Mouse (Mus musculus) neural tube, embryonic 14.5 days (tissue): Measurements from ENCODE around the gene Dio2. TPM values are rescaled to one million over a fixed set of nuclear protein-coding genes. Genes with fewer than 3 reads are reported as not detected.

Source experiments
- ATAC-seq: fragments of 200-750 bp; cut with Nextera tagmentation; 2 replicates; pipeline ENCODE4 v1.8.0; 2017; ENCODE audit warnings: low read depth, mild to moderate bottlenecking, moderate TSS enrichment, moderate library complexity
- H3K27ac ChIP-seq: fragments of 300-500 bp; sonication (generic); 2 replicates; pipeline ENCODE4 v1.5.1; 2014; ENCODE audit warnings: low read depth, mild to moderate bottlenecking, control low read depth, low read length, moderate library complexity, mixed read lengths
- H3K27me3 ChIP-seq: fragments of 300-500 bp; sonication (generic); 2 replicates; pipeline ENCODE4 v1.6.1; 2014; ENCODE audit warnings: low read length; ENCODE audit not compliant: control insufficient read depth, insufficient read depth
- H3K36me3 ChIP-seq: fragments of 300-500 bp; sonication (generic); 2 replicates; pipeline ENCODE4 v1.6.1; 2014; ENCODE audit warnings: low read length, mixed read lengths; ENCODE audit not compliant: control insufficient read depth, insufficient read depth
- H3K4me1 ChIP-seq: fragments of 300-500 bp; sonication (generic); 2 replicates; pipeline ENCODE4 v1.6.1; 2014; ENCODE audit warnings: low read length; ENCODE audit not compliant: control insufficient read depth, insufficient read depth
- H3K4me2 ChIP-seq: fragments of 300-500 bp; sonication (generic); 2 replicates; pipeline ENCODE4 v1.6.1; 2014; ENCODE audit warnings: mild to moderate bottlenecking, low read depth, low read length, control low read depth
- H3K4me3 ChIP-seq: fragments of 300-500 bp; sonication (generic); 2 replicates; pipeline ENCODE4 v1.5.1; 2014; ENCODE audit warnings: low read depth, low read length, control low read depth, mixed read lengths
- H3K9ac ChIP-seq: fragments of 300-500 bp; sonication (generic); replicated peaks from 2 replicates; pipeline ENCODE4 v1.6.1; 2014; ENCODE audit warnings: low read depth, mild to moderate bottlenecking, control low read depth, low read length, mixed read lengths
- H3K9me3 ChIP-seq: fragments of 300-500 bp; sonication (generic); 2 replicates; pipeline ENCODE4 v1.6.1; 2016; ENCODE audit warnings: low read length; ENCODE audit not compliant: control insufficient read depth
- WGBS: fragments of 180-500 bp; shearing (Covaris S2); extraction: QIAGEN DNeasy Blood & Tissue Kit; methylation state at CpG from one replicate; pipeline ENCODE4 v1.1.7; 2014; 5-methylcytosine and 5-hydroxymethylcytosine counted together
- polyA plus RNA-seq: library from polyadenylated mRNA; unstranded; fragments of >200 nt; fragmentation: Nextera tagmentation; extraction: Ambion mirVana; gene quantifications from 2 replicates; pipeline ENCODE4 v1.2.1, GENCODE M21; 2014

Dio2 gene
- polyA plus RNA-seq = 0.20 and 0.21 TPM in 2 replicates

- no peaks in the 10 kb centered on the region for H3K4me1 ChIP-seq
- ATAC-seq = no peak
- H3K9me3 ChIP-seq = no peaks in the 10 kb centered on the region
- H3K27ac ChIP-seq = no peak within 1 kb of the TSS
- WGBS = 27% methylated on average over 10 of the region's 10 CpGs
- no peaks in the 10 kb centered on the region for H3K36me3 ChIP-seq
- H3K4me2 ChIP-seq = peak within 1 kb of the TSS; percentile 22; the same call in 1 of the 2 replicates
- H3K4me3 ChIP-seq = no peak within 1 kb of the TSS
- no peak within 1 kb of the TSS for H3K9ac ChIP-seq
- H3K27me3 ChIP-seq = no peaks in the 10 kb centered on the region
Measured at GRCm38 (mm10) chr12:90738388-90739223, at the start of gene Dio2. Gene Dio2, minus strand, starts transcription at chr12:90738438.

DNA sequence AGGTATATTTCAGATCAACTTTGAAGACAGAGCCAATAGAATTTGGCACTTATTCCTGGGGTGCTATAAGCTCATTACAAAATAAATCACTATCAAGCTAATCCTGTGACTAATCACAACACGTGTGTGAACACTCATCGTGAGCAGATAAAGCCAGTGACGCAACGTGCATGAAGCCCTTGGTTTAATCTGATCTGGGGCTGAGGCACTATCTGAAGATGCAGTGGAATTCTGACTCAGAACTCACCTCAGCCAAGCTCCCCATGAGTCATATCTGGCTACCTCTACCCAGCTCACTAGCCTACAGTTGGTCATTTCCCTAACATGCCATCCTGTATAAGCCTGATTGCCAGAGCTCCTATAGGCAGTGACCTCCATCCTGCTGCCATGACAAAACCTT is 43.2 kb upstream of the Dio2 start:
- Histone ChIP-seq H3K4me2 (no peak overlapping the region), H3K27ac (no peak overlapping the region), H3K4me1 (no peaks in the 10 kb centered on the region), H3K4me3 (no peak overlapping the region), H3K36me3 (no peaks in the 10 kb centered on the region), H3K27me3 (no peaks in the 10 kb centered on the region), H3K9ac (no peak overlapping the region), H3K9me3 (no peaks in the 10 kb centered on the region)
- ATAC-seq = no peak
- WGBS = 93% methylated on average over 4 of the region's 4 CpGs

- H3K9me3 ChIP-seq = no peaks in the 10 kb centered on the region
- no peak overlapping the region for H3K27ac ChIP-seq
- no peak overlapping the region for H3K4me3 ChIP-seq
- H3K4me1 ChIP-seq = no peaks in the 10 kb centered on the region
- no peak overlapping the region for H3K9ac ChIP-seq
- no peak overlapping the region for H3K4me2 ChIP-seq
- H3K27me3 ChIP-seq = no peaks in the 10 kb centered on the region
- ATAC-seq = no peak
- H3K36me3 ChIP-seq = no peaks in the 10 kb centered on the region
Measured at GRCm38 (mm10) chr12:90744752-90745151, 6.5 kb upstream of the Dio2 start.

DNA sequence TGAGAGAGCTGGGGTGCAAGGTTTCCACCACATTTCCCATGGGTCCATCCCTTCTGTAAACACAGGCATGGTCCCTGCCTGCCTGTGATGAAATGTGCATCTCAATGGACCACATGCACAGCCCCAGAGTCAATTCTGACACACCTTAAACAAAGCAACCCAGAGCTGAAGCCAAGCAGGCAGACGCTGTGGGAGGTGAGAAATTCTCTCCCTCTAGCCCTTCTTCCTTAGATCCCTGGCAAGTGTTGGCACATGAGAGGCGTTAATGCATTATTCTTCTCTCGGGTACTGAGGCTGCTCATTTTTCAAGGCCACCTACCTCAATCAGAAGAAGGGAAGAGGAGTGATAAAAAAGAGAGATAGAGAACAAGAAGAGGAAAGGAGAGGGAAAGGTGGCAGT is 5.4 kb upstream of the Dio2 start:
- no peaks in the 10 kb centered on the region for H3K27me3 ChIP-seq
- H3K9ac ChIP-seq = no peak overlapping the region
- 61% methylated on average over 3 of the region's 3 CpGs for WGBS
- no peaks in the 10 kb centered on the region for H3K9me3 ChIP-seq
- H3K4me1 ChIP-seq = no peaks in the 10 kb centered on the region
- H3K36me3 ChIP-seq = no peaks in the 10 kb centered on the region
- no peak for ATAC-seq
- no peak overlapping the region for H3K4me3 ChIP-seq
- H3K4me2 ChIP-seq = no peak overlapping the region
- H3K27ac ChIP-seq = no peak overlapping the region

DNA sequence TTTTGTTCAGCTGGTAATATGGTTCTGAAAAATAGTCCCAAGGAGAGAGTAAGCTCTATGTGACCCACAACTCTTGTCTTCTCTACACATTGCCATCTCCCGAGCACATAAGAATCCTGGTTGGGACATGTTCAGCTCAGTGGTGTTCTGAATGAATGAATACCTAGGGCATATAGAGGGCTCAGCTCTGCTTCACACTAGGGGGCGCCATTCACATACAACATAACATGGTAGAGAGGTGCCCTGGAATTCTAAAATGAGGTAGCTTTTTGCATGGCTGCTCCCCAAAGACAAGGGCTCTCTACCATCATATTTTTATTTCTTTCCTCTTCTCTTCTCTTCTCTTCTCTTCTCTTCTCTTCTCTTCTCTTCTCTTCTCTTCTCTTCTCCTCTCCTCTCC is 2.2 kb upstream of the Dio2 start:
- Histone ChIP-seq H3K9ac (no peak overlapping the region), H3K4me3 (no peak overlapping the region), H3K27ac (no peak overlapping the region), H3K4me2 (no peak overlapping the region), H3K4me1 (no peaks in the 10 kb centered on the region), H3K9me3 (no peaks in the 10 kb centered on the region), H3K36me3 (no peaks in the 10 kb centered on the region), H3K27me3 (no peaks in the 10 kb centered on the region)
- peak; percentile 54; the same call in 1 of the 2 replicates for ATAC-seq
- WGBS = 40% methylated on average over 2 of the region's 2 CpGs

GRCm38 (mm10) chr12:90737932-90738331 is 306 bp downstream of the Dio2 start:
- no peak overlapping the region for H3K4me2 ChIP-seq
- WGBS = 87% methylated on average over 13 of the region's 13 CpGs
- H3K4me1 ChIP-seq = no peaks in the 10 kb centered on the region
- H3K27me3 ChIP-seq = no peaks in the 10 kb centered on the region
- H3K9me3 ChIP-seq = no peaks in the 10 kb centered on the region
- no peaks in the 10 kb centered on the region for H3K36me3 ChIP-seq
- H3K4me3 ChIP-seq = no peak overlapping the region
- no peak for ATAC-seq
- no peak overlapping the region for H3K27ac ChIP-seq
- H3K9ac ChIP-seq = no peak overlapping the region

- no peaks in the 10 kb centered on the region for H3K9me3 ChIP-seq
- no peaks in the 10 kb centered on the region for H3K4me1 ChIP-seq
- H3K36me3 ChIP-seq = no peaks in the 10 kb centered on the region
- H3K4me2 ChIP-seq = no peak overlapping the region
- H3K27me3 ChIP-seq = no peaks in the 10 kb centered on the region
- H3K9ac ChIP-seq = no peak overlapping the region
- H3K4me3 ChIP-seq = no peak overlapping the region
- 86% methylated on average over 6 of the region's 6 CpGs for WGBS
- ATAC-seq = no peak
- no peak overlapping the region for H3K27ac ChIP-seq
Measured at GRCm38 (mm10) chr12:90735447-90735846, 2.8 kb downstream of the Dio2 start.

GRCm38 (mm10) chr12:90734503-90734902 is 3.7 kb downstream of the Dio2 start:
- Histone ChIP-seq H3K36me3 (no peaks in the 10 kb centered on the region), H3K27ac (no peak overlapping the region), H3K4me3 (no peak overlapping the region), H3K4me2 (no peak overlapping the region), H3K9ac (no peak overlapping the region), H3K4me1 (no peaks in the 10 kb centered on the region), H3K9me3 (no peaks in the 10 kb centered on the region), H3K27me3 (no peaks in the 10 kb centered on the region)
- ATAC-seq = no peak
- 91% methylated on average over 5 of the region's 5 CpGs for WGBS

DNA sequence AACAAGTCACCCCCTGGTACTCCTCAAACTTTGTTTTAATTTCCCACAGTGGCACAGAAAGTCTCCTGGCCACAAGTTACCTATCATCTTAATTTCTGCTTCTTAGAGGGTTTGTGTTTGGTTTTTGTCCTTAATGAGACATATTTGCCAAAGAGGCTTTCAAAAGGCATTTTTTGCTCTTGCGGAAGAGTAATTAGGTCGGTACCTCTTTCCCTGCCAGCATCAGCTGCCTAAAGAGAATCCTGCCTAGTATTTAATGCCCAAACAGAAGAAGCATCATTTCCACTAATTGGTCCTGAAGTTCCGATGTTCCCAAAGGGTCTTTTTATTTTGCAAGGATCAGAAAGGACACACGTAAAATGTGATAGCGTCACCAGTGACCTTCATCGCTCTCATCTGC is 4.5 kb downstream of the Dio2 start:
- Histone ChIP-seq H3K27ac (no peak overlapping the region), H3K9ac (no peak overlapping the region), H3K9me3 (no peaks in the 10 kb centered on the region), H3K4me1 (no peaks in the 10 kb centered on the region), H3K4me2 (no peak overlapping the region), H3K27me3 (no peaks in the 10 kb centered on the region), H3K36me3 (no peaks in the 10 kb centered on the region), H3K4me3 (no peak overlapping the region)
- ATAC-seq = no peak
- 79% methylated on average over 6 of the region's 6 CpGs for WGBS
